Mouse (Mus musculus) olfactory bulb, adult 2 months (tissue): ENCODE measurements at regions not wholly inside any gene's neighbourhood (a gene's known extent, or its start where the extent isn't known, plus 50 kb on each side); places are given as distances from the start of the nearest gene placed in this dataset.

Source experiments
- H3K27ac ChIP-seq: fragments of 200-500 bp; 2 replicates; pipeline ENCODE4 v1.5.1; 2012; ENCODE audit warnings: low read depth, low read length; ENCODE audit not compliant: insufficient read depth
- H3K4me1 ChIP-seq: fragments of 200-500 bp; 2 replicates; pipeline ENCODE4 v1.6.1; 2012; ENCODE audit warnings: low read length; ENCODE audit not compliant: control insufficient read depth, insufficient read depth
- H3K4me3 ChIP-seq: fragments of 200-500 bp; 2 replicates; pipeline ENCODE4 v1.5.1; 2012; ENCODE audit warnings: mild to moderate bottlenecking, low read depth, low read length, moderate library complexity; ENCODE audit not compliant: insufficient read depth
- CTCF ChIP-seq: fragments of 200-500 bp; IDR thresholded peaks from 2 replicates; pipeline ENCODE4 v1.5.1; 2012; ENCODE audit warnings: low read depth, mild to moderate bottlenecking, low read length, moderate library complexity; ENCODE audit not compliant: insufficient read depth
- POLR2A ChIP-seq: fragments of 200-500 bp; IDR thresholded peaks from 2 replicates; pipeline ENCODE4 v1.6.1; 2012; ENCODE audit warnings: mild to moderate bottlenecking, low read depth, low read length, moderate library complexity; ENCODE audit not compliant: insufficient read depth
- WGBS: fragments of 180-500 bp; shearing (Covaris S2); methylation state at CpG from one replicate; pipeline ENCODE4 v1.1.7; 2018; 5-methylcytosine and 5-hydroxymethylcytosine counted together

DNA sequence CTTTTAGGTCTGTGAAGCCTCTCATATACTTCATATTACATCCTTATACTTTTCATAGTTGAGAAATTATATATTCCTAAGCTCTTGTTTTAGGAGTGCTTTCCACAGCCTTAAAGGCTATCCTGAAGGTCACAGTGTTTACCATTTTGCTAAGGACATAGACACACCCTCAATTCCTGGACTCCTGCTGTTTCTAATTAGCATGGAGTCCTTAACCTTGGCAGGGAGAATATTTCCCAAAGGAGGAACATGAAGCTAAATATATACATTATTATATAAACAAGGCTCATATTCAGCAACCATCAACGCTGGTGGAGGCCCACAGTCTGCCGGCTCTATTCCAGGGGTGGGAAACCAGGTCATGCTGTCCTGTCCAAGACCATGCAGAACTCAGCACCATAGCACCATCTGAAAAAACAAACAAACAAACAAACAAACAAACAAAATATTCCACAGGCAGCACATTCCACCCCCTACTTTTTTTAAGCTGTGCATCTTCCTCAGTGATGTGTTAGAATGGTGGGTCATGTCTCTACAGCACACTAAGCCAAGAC, 180.9 kb upstream of the Cxadr start:
- no peak overlapping the region for H3K4me3 ChIP-seq
- no peak overlapping the region for H3K27ac ChIP-seq
- H3K4me1 ChIP-seq, result no peaks in the 10 kb centered on the region
- 78% methylated on average over 2 of the region's 2 CpGs for WGBS
- TF ChIP-seq POLR2A (no peak), CTCF (no peak)

DNA sequence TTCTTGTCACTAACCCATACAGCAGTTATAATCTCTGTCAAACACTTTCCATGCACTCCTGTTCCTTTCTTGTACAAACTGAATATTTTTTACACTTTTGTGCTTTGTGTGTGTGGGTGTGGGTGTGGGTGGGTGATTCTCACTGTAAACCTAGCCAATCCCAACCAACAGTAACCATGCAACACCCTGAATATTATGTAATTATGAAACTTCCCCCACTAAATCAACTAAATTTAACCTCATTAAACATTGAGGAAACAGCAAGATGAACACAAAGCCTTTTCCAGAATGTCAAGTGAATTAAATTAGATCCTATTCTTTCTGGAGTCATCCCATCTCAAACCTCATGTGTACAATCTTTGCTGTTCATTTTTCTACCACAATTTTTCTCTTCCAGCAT, 197.0 kb upstream of the Cxadr start:
- Histone ChIP-seq H3K4me1 (no peaks in the 10 kb centered on the region), H3K27ac (no peak overlapping the region), H3K4me3 (no peak overlapping the region)
- TF ChIP-seq POLR2A (no peak), CTCF (no peak)

DNA sequence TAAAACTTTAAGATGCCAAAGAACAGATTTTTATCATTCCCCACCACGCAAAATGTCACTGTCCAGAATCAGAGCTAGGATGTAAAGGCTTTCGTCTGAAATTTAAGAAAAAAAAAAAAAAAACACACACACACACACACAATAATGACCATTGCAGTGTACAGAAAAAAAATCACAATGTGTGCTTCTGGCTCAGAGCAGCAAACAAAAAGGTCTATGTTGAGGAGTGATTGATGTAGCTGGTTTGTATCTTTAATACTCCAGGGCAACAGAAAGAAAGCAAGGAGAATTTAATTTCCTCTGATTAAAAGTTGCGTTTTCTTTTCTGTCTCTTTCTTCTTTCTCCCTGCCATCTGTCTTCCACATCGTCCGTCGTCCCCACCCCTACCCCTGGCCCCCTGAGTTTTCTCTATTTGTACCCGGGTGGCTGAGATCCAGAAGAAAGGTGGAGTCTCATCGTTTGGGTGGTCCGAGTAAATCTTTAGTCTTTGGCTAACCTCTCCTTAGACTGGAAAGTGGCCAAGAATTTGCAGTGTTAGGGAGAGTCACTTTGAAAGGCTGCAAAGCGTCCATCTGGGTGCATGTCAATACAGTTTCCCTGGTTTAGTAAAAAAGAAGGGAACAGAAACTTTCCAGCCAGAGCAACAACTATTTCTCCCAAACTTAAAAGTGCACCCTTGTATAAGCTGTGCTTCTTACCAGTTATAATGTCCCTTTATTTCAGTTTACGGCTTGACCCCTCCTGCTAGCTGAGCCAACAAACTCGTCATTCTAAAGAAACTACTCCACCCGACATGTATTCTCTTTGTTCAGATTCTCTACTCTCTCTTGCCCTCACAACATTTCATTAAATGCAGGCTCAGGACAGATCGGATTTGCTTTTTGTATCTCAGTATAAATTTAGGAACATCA, 199.6 kb upstream of the Cxadr start:
- H3K4me1 ChIP-seq, result no peaks in the 10 kb centered on the region
- no peak overlapping the region for H3K4me3 ChIP-seq
- TF ChIP-seq CTCF (no peak), POLR2A (no peak)
- no peak overlapping the region for H3K27ac ChIP-seq
- 36% methylated on average over 14 of the region's 14 CpGs for WGBS

DNA sequence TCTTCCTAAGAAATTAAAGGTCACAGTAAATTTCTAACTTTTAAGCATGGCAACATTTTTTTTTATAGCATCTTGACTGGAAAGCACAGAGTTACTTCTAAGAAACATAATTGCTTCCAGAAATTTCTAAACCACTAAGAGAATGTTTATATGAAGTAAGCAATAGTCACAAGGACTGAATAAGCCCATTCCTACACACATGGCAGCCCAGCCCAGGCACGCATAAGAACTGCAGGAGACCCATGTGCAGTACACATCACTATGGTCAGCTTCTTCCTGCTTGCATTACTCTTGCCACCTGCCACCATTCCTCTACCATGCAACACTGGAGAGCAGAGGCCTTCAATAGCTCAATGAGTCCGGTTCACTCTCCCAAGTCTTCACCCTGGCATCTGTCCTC, 201.4 kb upstream of the Cxadr start:
- WGBS, result 95% methylated on average over 2 of the region's 2 CpGs
- TF ChIP-seq CTCF (no peak), POLR2A (no peak)
- Histone ChIP-seq H3K27ac (no peak overlapping the region), H3K4me3 (no peak overlapping the region), H3K4me1 (no peaks in the 10 kb centered on the region)

DNA sequence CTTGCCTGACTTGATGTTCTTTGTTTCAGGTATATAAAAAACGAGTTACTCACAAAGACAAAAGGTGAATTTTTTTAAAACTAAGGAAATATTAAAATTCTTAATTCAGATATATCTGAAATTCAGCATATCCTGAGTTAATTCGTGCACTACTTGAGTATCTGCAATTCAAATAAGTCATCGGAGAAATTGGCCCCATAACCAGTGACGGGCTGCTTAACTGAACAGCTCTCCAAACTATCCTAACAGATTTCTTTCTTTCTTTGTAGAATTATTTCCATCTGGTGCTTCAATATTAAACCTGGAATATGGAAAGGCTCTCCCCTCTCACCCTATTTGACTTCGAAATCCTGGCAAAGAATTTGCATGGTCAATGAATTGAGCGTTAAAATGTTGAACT, 202.2 kb upstream of the Cxadr start:
- Histone ChIP-seq H3K27ac (no peak overlapping the region), H3K4me1 (no peaks in the 10 kb centered on the region), H3K4me3 (no peak overlapping the region)
- WGBS, result 52% methylated on average over 6 of the region's 6 CpGs
- no peak for TF ChIP-seq CTCF

DNA sequence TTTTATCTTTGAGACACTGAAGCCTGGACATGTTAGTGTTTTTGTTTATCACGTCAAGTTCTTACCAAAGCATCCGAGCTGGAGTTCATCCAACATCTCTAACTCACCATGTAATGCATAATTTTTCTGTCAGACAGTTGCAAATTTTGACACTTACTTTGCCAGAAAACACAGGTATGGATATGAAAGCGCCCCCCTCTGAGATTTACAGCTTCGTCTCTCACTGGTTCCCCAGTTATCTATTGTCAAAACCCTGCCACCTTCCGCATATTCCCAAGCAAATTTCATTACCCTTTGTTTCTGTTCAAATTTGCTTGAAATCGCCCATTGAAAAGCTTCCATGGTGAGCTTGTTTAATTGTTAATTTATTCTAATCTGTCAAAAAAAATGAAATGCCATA, 202.7 kb upstream of the Cxadr start:
- Histone ChIP-seq H3K4me1 (no peaks in the 10 kb centered on the region), H3K4me3 (no peak overlapping the region), H3K27ac (no peak overlapping the region)
- WGBS, result 66% methylated on average over 6 of the region's 6 CpGs
- TF ChIP-seq CTCF, result no peak
- no peak for TF ChIP-seq POLR2A

DNA sequence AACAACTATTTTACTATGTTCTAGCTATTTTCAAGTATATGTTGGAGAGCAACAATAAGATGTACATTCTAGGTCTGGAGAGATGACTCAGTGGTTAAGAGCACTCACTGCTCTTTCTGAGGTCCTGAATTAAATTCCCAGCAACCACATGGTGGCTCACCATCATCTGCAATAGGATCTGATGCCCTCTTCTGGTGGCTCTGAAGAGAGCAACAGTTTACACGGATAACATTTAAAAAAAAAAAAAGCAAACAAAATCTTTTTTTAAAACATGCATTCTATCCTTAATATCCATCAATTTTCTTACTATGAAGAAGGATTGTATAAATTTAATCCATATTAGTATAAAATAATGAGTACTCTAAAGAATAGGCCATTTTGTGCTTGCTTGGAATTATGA, 204.7 kb upstream of the Cxadr start:
- no peaks in the 10 kb centered on the region for H3K4me1 ChIP-seq
- H3K4me3 ChIP-seq, result no peak overlapping the region
- H3K27ac ChIP-seq, result no peak overlapping the region
- WGBS, result 60% methylated on average over 1 of the region's 1 CpGs
- no peak for TF ChIP-seq CTCF
- TF ChIP-seq POLR2A, result no peak

DNA sequence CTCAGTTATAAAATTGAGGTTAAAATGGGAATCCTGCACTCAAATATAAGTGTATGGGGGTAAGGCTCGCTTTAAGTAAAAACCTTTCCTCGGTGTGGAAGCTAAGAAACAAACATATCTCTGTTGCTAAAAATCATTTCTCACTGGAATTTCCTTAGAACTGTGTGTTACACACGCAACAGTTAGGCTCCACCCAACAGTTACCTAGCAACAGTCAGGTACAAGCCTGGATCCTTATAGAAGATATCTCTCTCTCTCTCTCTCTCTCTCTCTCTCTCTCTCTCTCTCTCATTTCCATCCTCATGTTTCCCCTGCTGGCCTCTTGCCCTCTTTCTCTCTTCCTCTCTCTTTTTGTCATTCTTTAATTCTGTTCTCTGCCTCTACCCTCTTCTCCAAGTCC, 211.1 kb upstream of the Cxadr start:
- no peak overlapping the region for H3K27ac ChIP-seq
- WGBS, result 80% methylated on average over 3 of the region's 3 CpGs
- TF ChIP-seq POLR2A (no peak), CTCF (no peak)

DNA sequence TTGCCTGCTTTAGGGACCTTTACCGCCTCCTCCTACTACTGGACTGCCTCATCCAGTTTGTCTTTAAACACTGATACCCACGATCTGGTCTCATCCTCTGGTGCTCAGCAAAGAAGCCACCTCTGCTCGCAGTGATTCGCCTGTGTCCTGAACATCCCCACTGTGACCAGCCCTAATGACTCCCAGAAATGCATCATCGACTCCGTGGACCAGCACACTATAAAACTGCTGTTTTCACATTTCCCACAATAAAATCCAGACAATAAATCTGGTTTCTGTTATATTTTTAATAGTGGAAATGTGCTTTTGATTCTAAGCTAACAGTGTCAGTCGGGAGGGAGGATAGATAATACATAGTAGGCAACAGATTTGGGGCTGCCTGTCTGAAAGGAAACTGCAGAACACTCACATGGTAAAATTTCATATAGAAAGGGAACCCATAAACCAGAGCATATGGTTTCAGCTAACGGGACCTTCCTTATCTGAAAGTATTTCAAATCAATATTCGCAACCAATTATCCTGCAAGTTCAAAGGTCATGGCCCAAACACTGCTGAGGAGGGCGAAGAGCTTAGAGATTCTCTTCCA, 233.7 kb upstream of the Cxadr start:
- 92% methylated on average over 10 of the region's 10 CpGs for WGBS
- Histone ChIP-seq H3K27ac (no peak overlapping the region), H3K4me1 (no peaks in the 10 kb centered on the region), H3K4me3 (no peak overlapping the region)
- no peak for TF ChIP-seq CTCF
- no peak for TF ChIP-seq POLR2A

More for the DNA sequence above, 211.1 kb upstream of the Cxadr start:
- no peaks in the 10 kb centered on the region for H3K4me1 ChIP-seq
- no peak overlapping the region for H3K4me3 ChIP-seq
